Mouse (Mus musculus): ENCODE measurements around the gene Csf2rb2.
"Not testable (repeated sequence)": the region's sequence is repeated elsewhere in the genome, so short reads cannot be mapped to it uniquely, and the experiment has no call there.

Csf2rb2 gene

DNA sequence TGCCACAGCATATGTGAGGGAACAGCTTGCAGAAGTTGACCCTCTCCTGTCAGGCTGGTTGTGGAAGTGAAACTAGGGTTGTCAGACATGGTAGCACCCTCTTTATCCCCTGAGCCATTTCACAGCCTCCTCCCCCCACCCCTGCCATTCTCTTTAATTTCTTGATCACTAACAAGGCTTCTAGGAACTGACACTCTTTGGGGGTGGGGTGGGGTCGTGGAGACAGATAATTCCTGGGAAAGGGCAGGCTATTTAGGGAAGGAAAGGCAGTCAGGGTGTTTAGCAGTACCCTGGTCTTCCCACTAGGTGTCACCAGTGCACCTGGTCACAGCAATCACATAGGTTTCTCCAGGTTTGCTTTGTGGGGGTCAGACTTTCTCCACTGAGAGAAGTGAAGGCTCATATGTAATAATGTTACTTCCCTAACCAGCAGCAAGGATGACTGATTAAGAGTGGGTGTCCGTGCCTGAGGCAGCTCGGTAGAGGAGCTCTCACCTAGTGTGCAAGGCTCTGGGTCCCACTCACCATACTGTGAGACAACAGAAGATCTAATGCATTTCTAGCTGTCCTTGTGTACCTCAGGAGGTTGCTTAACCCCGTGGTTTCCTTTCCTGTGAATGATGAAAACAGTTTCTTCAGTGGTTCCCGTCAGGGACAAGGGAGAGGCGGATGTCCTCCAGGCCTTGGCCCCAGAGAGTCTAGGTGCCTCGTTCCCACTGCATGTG, 48.0 kb downstream of the Csf2rb2 start:
- DNase-seq (ENCODE audit: low read depth, low spot score): peak; percentile 32

- DNase-seq (ENCODE audit: low read depth, low spot score): not testable (repeated sequence)
These were observed 48.8 kb downstream of the Csf2rb2 start for GRCm38 (mm10) chr15:78256602-78257259.

DNA sequence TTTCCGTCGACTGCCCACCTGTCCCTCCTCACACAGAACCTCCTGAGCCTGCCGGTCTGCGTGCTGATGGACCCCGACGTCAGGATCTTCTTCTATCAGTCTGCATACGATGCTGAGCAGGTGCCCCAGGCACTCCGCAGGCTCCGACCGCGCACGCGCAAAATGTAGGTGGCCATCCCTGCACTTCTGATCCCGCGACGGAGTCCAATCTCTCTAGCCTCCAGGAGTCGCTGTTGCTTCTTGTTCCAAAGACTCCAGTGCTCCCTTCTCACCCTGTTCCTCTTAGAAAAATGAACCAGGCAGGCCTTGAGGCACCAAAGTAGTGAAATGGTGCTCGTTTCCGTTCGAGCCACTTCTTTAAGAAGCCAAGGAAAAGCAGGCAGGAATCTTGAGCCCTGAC, 50.8 kb downstream of the Csf2rb2 start:
- DNase-seq (ENCODE audit: low read depth, low spot score): peak; percentile 16

GRCm38 (mm10) chr15:78248410-78248809, 57.1 kb downstream of the Csf2rb2 start:
- no peak for DNase-seq (ENCODE audit: low read depth, low spot score)

DNA sequence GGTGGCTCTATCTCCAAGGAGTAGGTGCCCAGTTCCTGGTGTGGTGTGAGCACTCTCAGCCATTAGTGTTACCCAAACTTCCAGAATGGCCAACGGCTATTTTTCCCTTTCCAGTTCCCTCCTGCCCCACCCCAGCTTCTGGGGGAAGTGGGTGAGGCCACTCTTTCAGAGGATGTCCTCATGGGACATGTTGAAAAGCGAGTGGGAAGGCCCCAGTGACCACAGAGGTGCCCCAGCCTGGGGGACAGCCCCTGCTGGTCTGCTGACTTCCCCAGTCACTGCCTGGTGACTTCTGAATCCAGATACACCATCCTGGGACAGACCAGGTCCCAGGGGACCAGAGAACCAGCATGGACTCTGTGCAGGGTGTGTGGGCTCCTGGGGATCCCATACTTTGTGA, 57.9 kb downstream of the Csf2rb2 start:
- DNase-seq (ENCODE audit: low read depth, low spot score): no peak

DNA sequence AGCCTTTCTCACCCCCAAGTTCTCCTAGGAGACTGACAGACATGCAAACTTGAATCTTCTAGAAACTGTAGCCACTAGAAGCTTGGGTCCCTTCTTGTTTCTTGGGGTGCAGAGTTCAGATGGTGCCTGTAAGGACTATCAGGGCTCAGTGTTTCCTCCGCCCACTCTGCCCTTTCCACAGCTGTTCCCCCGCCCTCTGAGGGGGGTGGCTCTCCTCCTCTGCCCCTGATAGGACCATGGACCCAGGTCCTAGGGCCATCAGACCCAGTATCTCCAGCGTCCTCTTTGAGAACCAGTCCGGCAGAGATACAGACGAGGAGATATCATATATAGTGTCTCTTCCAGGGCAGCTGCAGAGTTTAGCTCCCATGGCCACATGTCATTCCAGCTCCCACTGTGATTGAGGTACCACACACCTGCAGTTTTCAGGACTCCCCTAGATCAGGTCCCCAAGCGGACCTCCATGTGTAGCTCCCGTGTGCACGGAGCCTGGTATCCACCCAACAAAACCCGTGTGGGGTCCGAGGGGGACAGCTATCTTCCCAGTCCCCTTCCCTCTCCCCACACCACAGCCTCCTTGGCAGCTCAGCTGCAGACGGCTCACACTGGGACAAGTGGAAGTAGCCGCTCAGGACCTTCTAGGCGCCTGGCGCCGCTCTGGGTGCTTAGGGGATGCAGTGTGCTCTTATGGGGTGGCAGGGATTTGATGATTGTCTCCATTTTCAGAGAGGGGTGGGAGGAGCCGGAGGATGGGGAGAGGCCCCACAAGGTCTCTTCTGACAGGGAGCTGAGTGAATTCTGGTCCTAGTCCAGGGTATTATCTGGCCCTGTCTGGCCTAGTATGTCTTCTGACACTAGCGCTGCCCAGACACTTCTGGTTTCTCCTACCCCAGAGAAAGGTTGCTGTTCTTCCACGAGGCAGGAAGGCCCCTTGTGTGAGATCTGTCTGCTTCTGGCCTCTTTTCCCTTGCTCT, 59.1 kb downstream of the Csf2rb2 start:
- no peak for DNase-seq (ENCODE audit: low read depth, low spot score)

DNA sequence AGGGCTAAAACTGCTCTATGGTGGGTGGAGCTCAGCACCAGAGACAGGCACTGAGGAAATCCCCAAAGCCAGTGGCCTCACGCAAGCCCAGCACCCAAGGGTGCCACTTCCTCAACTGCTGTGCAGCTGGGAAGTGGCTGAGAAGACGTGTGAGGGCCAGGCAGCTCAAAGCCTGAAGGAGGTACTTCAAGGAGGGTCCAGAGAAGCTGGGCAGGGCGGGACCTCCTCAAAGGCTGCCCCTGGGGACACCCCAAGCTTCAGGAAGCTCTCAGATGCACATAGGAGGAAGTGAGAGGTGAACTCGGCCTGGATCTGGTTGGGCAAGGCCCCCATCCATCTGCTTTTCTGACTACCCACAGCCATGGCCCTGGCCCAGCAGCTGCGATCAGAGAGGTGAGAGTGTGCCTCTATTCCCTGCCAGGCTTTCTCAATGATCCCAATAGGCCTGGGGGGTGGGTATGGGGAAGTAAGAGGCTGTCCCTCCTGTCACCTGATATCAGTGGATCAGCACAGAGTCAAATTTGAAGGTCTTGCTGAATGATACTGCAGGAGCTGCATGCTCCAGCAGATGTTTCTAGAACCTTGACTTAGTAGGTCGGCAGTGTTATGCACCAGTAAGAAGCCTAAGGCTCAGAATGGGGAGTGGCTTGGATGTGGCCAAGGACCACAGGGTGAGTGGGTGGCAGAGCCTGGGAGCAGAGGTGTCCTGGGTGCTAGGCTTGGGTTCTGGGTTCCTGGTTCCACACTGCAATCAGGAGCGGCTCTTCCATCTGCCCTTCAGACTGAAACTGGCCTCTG, 60.6 kb downstream of the Csf2rb2 start, which contains the start of gene Ncf4:
Ncf4 (plus strand) TSS at position 107 of the 798 bp plus-strand sequence.
- no peak for DNase-seq (ENCODE audit: low read depth, low spot score)

DNA sequence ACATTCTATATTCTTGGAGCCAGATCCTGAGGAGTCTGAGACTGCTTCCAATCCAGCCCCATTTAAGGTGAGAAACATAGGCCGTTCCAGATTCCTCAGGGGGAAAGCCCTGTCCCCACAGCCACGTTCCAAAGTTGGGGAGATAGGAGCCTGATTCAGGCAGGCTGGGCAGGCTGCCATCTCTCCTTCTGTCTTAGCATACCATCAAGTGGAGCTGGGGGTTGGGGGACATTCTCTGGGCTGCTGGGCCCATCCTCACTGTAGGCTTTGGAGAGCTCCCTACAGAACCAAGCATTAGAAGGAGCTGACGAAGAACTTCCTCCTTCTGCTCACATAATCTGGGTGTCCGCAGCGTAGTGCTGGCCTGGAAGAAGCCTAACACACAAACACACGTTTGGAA, 61.7 kb downstream of the Csf2rb2 start:
- DNase-seq (ENCODE audit: low read depth, low spot score): no peak

GRCm38 (mm10) chr15:78243061-78243460, 62.5 kb downstream of the Csf2rb2 start:
- DNase-seq (ENCODE audit: low read depth, low spot score): no peak

GRCm38 (mm10) chr15:78241335-78241734, 64.2 kb downstream of the Csf2rb2 start:
- DNase-seq (ENCODE audit: low read depth, low spot score): no peak

DNA sequence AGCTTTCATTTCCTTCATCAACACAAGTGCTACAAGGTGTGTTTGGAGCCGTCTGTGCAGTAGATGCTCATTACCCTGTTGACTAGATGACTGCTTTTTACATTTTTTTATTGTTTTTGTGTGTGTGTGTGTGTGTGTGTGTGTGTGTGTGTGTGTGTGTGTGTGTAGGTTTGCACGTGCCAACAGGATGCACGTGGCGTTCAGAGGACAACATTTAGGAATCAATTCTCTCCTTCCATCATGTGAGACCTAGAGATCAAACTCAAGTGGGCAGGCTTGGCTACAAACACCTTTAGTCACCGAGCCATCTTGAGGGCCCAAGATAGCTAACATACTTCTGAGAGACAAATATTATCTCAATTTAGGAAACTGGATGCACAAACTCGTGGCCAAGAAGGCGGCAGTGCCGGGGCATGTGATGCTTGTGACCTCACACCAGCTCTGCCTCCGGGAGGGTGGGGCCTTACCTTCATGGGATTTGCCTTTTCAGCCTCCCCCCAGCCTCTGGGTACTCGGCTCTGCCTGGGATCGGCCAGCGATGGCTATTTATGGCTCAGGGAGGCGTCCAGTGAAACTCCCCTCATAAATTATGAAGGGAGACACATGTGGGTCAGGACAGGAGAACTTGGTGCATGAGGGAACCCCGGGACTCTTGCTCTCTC, 65.4 kb downstream of the Csf2rb2 start:
- no peak for DNase-seq (ENCODE audit: low read depth, low spot score)

GRCm38 (mm10) chr15:78239453-78239852, 66.1 kb downstream of the Csf2rb2 start:
- peak; percentile 61 for DNase-seq (ENCODE audit: low read depth, low spot score)

DNA sequence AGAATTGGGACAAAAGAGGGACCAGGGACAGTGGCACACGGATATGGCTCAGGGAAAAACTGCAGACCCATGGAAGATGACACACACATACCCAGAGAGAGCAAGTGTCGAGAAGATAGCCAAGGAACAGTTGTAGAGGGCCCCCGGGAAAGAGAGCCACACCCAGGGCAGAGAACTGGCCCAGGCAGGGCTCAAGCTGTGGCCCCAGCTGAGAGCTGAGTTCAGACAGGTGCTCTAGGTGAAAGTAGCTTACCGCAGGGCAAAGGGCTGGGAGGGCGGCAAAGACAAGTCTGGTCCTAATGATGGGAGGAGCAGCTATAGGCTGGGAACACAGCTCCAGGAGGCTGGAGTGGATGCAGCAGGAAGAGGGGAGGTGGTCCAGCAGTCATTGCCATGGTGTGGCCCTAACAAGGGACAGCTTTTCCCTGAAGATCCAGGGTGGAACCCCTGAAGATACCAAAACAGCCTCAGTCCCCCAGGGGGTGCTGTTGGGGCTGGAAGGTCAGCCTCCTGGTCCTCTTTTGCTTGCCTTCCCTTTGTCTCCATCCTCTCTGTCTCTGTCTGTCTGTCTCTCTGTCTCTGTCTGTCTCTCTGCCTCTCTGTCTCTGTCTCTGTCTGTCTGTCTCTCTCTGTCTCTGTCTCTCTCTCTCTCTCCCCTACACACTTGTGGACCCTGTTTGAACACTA, 70.6 kb downstream of the Csf2rb2 start:
- DNase-seq (ENCODE audit: low read depth, low spot score): no peak
